ENCODE assay signal across 30 mouse cellular contexts in the genomic region with DNA sequence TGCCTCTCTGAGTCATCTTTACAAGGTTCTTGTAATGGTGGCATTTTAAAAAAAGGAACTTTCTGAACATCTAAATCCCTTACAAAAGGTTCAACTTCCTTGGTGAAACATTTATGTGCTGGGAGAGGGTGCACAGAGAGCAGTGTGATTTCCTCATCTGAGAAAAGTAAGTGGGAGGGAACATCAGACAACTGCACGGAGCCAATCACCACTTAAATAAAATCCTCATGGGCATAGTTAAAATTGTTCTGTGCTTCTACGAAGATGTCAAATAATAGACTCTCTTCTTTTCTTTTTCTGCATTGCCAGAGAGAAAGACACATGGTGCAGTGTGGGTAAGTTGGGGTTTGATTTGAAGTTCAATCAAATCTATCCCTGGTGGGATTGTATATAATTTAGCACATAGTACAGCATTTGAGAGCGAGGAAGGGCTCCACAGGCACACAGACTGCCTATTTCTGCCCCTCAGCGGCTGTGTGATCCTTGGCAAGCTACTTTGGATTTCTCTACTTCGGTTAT. TPM values are rescaled to one million over a fixed set of nuclear protein-coding genes. Genes with fewer than 3 reads are reported as not detected.
"Had no signal": no experiment of that assay in that cellular context is flagged by ENCODE, and none has a peak within 500 bp of the region (broad histone marks: within the 10 kb centered on the region; RNA-seq: fewer than 3 reads in every experiment).

No protein-coding gene starts in this region.

- H3K9me3 ChIP-seq: heart, embryonic 10.5 days; heart, embryonic 12.5 days; hindbrain, embryonic 10.5 days; hindbrain, embryonic 12.5 days; intestine, embryonic 15.5 days; limb, embryonic 10.5 days; limb, embryonic 12.5 days had no signal

- ATAC-seq: hindbrain, embryonic 16.5 days; inflammation-experienced regulatory T-cells, adult 6 months; intestine, embryonic 15.5 days; intestine, postnatal 0 days had no signal

- H3K4me2 ChIP-seq: heart, embryonic 12.5 days; hindbrain, embryonic 12.5 days; hindbrain, embryonic 14.5 days; intestine, embryonic 15.5 days; limb, embryonic 12.5 days; liver, embryonic 11.5 days had no signal

- H3K4me1 ChIP-seq: heart, embryonic 10.5 days; heart, embryonic 12.5 days; hindbrain, embryonic 10.5 days; hindbrain, embryonic 12.5 days; intestine, embryonic 15.5 days; limb, embryonic 10.5 days; limb, embryonic 12.5 days had no signal

- H3K36me3 ChIP-seq: heart, embryonic 10.5 days; heart, embryonic 12.5 days; hindbrain, embryonic 10.5 days; hindbrain, embryonic 12.5 days; intestine, embryonic 15.5 days; limb, embryonic 10.5 days; limb, embryonic 12.5 days had no signal

- DNase-seq: gastrocnemius, adult 2 months; gastrocnemius, postnatal 10 days; gastrocnemius, postnatal 25 days; heart, adult 18-20 months; heart, postnatal 10 days; heart, postnatal 4 days; kidney, adult 18-20 months; kidney, adult 8-10 months; kidney, postnatal 10 days; kidney, postnatal 25 days; kidney, postnatal 4 days; liver had no signal

- H3K4me3 ChIP-seq: gastrocnemius, adult 2 months; heart, embryonic 10.5 days; heart, embryonic 12.5 days; hindbrain, embryonic 10.5 days; hindbrain, embryonic 12.5 days; intestine, embryonic 15.5 days; layer of hippocampus, adult 2 months; left cerebral cortex, adult 2 months; limb, embryonic 10.5 days; limb, embryonic 12.5 days had no signal

- H3K27me3 ChIP-seq: hindbrain, embryonic 12.5 days; intestine, embryonic 15.5 days; limb, embryonic 12.5 days had no signal

- H3K9ac ChIP-seq: heart, embryonic 12.5 days; hindbrain, embryonic 12.5 days; hindbrain, embryonic 14.5 days; intestine, embryonic 15.5 days; limb, embryonic 12.5 days had no signal

- H3K27ac ChIP-seq: gastrocnemius, adult 2 months; heart, embryonic 10.5 days; hindbrain, embryonic 10.5 days; hindbrain, embryonic 12.5 days; hindbrain, embryonic 14.5 days; intestine, embryonic 15.5 days; layer of hippocampus, adult 2 months; left cerebral cortex, adult 2 months; limb, embryonic 10.5 days; limb, embryonic 12.5 days had no signal

RNA-seq across cellular contexts. Expression of gene Pdyn, which starts 13.4 kb away (rescaled TPM):
- total RNA-seq: gastrocnemius, adult 2 months; gastrocnemius, postnatal 10 days; gastrocnemius, postnatal 25 days; gastrocnemius, postnatal 4 days; granulocyte monocyte progenitor cell, adult 5-6 weeks; heart, adult 18-20 months; heart, adult 8-10 months; heart, postnatal 10 days; heart, postnatal 25 days; heart, postnatal 4 days had no signal
- polyA plus RNA-seq: inflammation-experienced regulatory T-cells, adult 6 months; limb, embryonic 10.5 days had no signal
